Mouse (Mus musculus) limb, embryonic 13.5 days (tissue): ENCODE results near the gene Gpam. TPM values are rescaled to one million over a fixed set of nuclear protein-coding genes. Genes with fewer than 3 reads are reported as not detected.

ENCODE experiments used
- ATAC-seq: fragments of 200-750 bp; cut with Nextera tagmentation; 2 replicates; pipeline ENCODE4 v1.8.0; 2017; ENCODE audit warnings: low read depth, moderate number of reproducible peaks, moderate TSS enrichment; ENCODE audit not compliant: low FRiP score
- H3K27ac ChIP-seq: fragments of 300-500 bp; sonication (generic); 2 replicates; pipeline ENCODE4 v1.5.1; 2015; ENCODE audit warnings: inconsistent platforms, mild to moderate bottlenecking, moderate library complexity
- H3K27me3 ChIP-seq: fragments of 300-500 bp; sonication (generic); 2 replicates; pipeline ENCODE4 v1.6.1; 2015; ENCODE audit warnings: mild to moderate bottlenecking, inconsistent platforms
- H3K36me3 ChIP-seq: fragments of 300-500 bp; sonication (generic); 2 replicates; pipeline ENCODE4 v1.6.1; 2015; ENCODE audit warnings: inconsistent platforms, mild to moderate bottlenecking, moderate library complexity
- H3K4me1 ChIP-seq: fragments of 300-500 bp; sonication (generic); 2 replicates; pipeline ENCODE4 v1.6.1; 2015; ENCODE audit warnings: inconsistent platforms
- H3K4me2 ChIP-seq: fragments of 300-500 bp; sonication (generic); replicated peaks from 2 replicates; pipeline ENCODE4 v1.6.1; 2015; ENCODE audit warnings: inconsistent platforms, mild to moderate bottlenecking, moderate library complexity
- H3K4me3 ChIP-seq: fragments of 300-500 bp; sonication (generic); 2 replicates; pipeline ENCODE4 v1.5.1; 2015; ENCODE audit warnings: moderate library complexity, mild to moderate bottlenecking, inconsistent platforms
- H3K9ac ChIP-seq: fragments of 300-500 bp; sonication (generic); 2 replicates; pipeline ENCODE4 v1.6.1; 2015; ENCODE audit warnings: mild to moderate bottlenecking, inconsistent platforms
- H3K9me3 ChIP-seq: fragments of 300-500 bp; sonication (generic); 2 replicates; pipeline ENCODE4 v1.6.1; 2016; ENCODE audit warnings: inconsistent platforms
- WGBS: fragments of 180-500 bp; shearing (Covaris S2); methylation state at CpG from one replicate; pipeline ENCODE4 v1.1.7; 2015; 5-methylcytosine and 5-hydroxymethylcytosine counted together
- polyA plus RNA-seq: library from polyadenylated mRNA; unstranded; fragments of >200 nt; fragmentation: Nextera tagmentation; extraction: Ambion mirVana; gene quantifications from 2 replicates; pipeline ENCODE4 v1.2.1, GENCODE M21; 2015

The Gpam gene
- polyA plus RNA-seq, 1 experiment from 2014 or later: 15.4 TPM

DNA sequence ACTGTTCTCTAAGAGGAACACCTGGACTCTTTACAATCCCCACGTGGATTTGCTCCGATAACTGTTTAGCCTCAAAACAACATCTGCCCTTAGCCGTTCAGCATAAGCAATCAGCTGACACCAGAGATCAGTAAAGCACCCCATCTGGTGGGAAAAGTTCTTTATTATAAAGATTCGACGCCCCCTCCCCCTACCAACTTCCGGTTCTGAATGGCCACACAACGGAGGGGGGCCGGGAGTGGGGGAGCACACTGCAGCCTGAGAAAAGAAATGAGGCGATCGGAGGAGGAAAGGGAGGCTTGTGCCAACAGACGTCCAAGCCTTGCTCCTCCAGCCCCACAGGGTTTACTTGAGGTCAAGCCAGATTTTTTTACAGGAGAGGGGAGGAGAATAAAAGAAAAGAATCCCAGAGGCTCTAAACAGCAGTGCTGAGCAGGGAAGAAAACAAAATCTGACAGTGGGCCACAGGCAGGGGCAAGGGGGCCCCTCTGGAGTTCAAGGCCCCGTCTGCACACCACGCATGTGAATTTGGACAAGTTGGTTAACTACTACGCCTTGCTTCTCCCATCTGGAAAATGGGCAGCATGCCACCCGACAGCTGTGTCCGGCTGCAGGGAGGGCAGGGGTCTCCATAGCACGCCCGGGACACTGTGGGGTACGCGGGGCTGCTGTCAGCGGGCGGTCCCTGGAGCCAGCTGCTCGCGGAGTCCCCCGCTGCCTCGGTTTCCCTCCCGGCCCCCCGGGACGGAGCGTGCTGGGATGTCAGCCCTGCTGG is 28.4 kb downstream of the Gpam start:
- H3K9me3 ChIP-seq: no peaks in the 10 kb centered on the region
- H3K27me3 ChIP-seq: no peaks in the 10 kb centered on the region
- H3K27ac ChIP-seq: peak overlapping the region; percentile 70
- H3K9ac ChIP-seq: peak overlapping the region; percentile 90
- WGBS: under 1% methylated on average over 30 of the region's 30 CpGs
- H3K4me2 ChIP-seq: peak overlapping the region; percentile 94
- peaks cover 13% of the 10 kb centered on the region for H3K4me1 ChIP-seq
- peak overlapping the region; percentile 98 for H3K4me3 ChIP-seq
- peak; percentile 67 for ATAC-seq
- H3K36me3 ChIP-seq: peaks cover 12% of the 10 kb centered on the region

DNA sequence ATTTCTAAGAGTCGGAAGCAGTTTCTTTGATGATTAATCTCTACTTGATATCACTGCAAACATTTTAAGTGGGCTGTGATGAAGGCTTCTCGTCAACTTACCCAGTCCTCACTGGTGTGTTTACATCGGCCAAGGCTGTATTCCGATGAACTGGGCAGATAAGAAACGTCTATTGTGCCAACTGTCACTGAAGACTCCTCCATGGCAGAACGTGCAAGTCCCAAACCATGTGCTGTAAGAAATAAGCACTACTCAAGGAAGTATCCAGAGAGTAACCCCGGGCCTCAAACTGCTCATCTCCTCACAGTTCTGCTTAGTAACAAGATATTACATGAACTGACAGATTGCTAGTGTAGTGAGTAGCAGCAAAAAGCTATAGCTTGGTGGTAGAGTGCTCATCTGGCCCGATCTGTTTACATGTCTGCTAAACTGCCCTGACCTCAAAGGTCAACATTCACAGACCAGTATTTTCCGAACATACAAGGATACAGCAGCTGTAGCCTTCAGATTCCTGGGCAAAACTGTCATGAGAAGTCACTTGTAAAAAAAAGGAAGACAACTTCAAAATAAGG is 29.6 kb downstream of the Gpam start:
- Histone ChIP-seq H3K9me3 (no peaks in the 10 kb centered on the region), H3K4me2 (no peak overlapping the region), H3K27ac (no peak overlapping the region), H3K36me3 (peaks cover 20% of the 10 kb centered on the region), H3K27me3 (no peaks in the 10 kb centered on the region), H3K4me1 (peaks cover 13% of the 10 kb centered on the region), H3K9ac (no peak overlapping the region), H3K4me3 (no peak overlapping the region)
- ATAC-seq: no peak
- 64% methylated on average over 9 of the region's 9 CpGs for WGBS

DNA sequence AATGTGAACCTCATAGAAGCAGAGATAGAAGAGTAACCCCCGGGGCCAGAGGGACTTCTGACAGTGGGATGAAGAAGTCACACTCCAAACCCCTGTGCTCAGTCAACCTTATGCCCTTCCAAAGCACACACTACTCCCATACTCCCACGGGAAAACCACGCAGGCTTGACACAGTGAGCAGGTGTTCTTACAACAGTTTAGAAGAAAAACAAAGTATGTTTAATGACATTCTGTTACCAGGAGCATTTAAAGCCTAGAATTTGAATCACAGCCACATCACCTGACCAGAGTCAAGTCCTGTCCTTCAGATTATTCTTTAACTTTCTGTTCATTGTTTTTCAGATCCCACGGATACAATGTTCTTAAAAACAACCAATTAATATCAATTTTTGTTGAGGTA is 30.4 kb downstream of the Gpam start:
- H3K9ac ChIP-seq: no peak overlapping the region
- H3K9me3 ChIP-seq: no peaks in the 10 kb centered on the region
- H3K4me2 ChIP-seq: no peak overlapping the region
- H3K4me3 ChIP-seq: no peak overlapping the region
- 83% methylated on average over 4 of the region's 4 CpGs for WGBS
- no peak overlapping the region for H3K27ac ChIP-seq
- ATAC-seq: no peak
- peaks cover 24% of the 10 kb centered on the region for H3K36me3 ChIP-seq
- peaks cover 13% of the 10 kb centered on the region for H3K4me1 ChIP-seq
- no peaks in the 10 kb centered on the region for H3K27me3 ChIP-seq

DNA sequence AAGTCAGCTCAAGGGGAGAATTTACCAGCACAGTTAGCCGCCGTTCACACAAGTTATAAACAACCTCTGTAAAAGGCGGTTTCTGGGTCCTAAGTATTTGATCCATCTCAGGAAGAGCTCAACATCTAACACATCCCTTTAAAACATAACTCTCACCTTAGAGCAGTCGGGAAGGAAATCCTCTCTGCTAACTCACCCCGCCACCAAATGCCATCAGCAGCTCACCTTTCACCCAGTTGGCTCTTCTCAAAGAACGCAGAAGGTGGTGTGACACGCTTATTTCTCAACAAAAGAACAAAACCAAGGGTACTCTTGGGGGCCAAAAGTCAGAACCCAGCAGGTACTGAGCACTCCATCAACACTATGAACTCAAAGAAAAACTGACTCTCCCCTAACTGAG is 31.5 kb downstream of the Gpam start:
- Histone ChIP-seq H3K27me3 (no peaks in the 10 kb centered on the region), H3K9me3 (no peaks in the 10 kb centered on the region), H3K4me2 (no peak overlapping the region), H3K36me3 (peaks cover 33% of the 10 kb centered on the region), H3K4me1 (peaks cover 13% of the 10 kb centered on the region), H3K27ac (no peak overlapping the region), H3K9ac (no peak overlapping the region), H3K4me3 (no peak overlapping the region)
- ATAC-seq: no peak
- 85% methylated on average over 7 of the region's 7 CpGs for WGBS

DNA sequence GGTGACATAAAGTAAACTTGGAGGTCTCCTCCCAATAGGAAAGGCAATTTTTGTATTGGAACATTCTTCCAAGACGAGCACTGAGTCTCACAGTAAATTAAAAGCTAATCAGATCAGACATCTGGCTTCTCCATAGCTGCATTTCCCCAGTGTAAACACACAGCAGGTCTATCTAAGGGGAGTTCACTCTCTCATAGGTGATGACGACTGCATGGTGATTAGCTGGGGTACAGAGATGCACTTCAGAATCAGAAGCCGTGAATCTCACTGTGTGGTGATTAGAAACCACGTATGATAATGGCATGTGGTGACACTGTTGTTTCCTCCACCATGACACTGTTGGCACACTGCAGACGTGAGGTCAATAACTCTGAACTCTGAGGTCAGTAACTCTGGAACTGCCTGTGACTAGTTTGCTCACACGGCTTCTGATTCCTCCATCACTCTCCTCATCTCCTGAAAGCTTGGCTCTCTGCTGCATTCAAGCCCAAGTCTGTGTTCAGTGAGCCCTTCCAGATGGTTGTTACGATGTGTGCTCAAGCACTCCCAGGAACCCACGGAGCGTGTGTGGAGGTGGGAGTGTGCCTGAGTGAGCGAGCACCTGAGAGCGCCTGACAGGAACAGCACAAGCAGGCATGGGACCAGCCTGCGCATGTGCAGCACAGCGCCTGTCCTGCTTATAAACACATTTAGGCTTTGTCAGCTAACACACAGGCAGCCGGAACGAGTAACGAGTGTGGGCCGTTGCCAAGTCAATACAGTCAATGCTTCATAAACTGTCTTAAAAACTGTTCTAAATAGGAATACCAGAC is 35.2 kb downstream of the Gpam start:
- ATAC-seq: no peak
- Histone ChIP-seq H3K9ac (no peak overlapping the region), H3K27me3 (no peaks in the 10 kb centered on the region), H3K36me3 (peaks cover 70% of the 10 kb centered on the region), H3K27ac (no peak overlapping the region), H3K4me2 (no peak overlapping the region), H3K4me3 (no peak overlapping the region), H3K9me3 (no peaks in the 10 kb centered on the region), H3K4me1 (no peaks in the 10 kb centered on the region)
- WGBS: 82% methylated on average over 17 of the region's 17 CpGs

DNA sequence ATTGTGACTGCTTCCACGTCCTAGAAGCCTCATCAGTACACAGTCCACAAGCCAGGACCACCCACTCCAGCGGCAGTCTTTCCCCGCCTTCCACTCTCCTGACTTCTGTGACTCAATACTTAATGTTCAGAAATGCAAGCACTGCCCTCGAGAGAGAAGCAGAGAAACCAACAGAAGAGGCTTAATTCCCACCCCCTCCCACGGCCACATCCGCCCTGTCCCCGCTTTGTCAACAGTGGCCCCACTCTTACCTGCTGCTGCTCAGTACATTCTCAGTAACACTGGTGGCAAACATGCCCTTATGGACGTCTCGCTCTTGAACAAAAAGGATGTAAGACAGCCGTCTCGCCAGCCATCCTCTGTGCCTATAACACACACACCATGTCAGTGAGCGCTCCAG is 36.2 kb downstream of the Gpam start:
- WGBS: 91% methylated on average over 12 of the region's 12 CpGs
- no peak for ATAC-seq
- Histone ChIP-seq H3K9ac (no peak overlapping the region), H3K9me3 (no peaks in the 10 kb centered on the region), H3K27me3 (no peaks in the 10 kb centered on the region), H3K36me3 (peaks cover 77% of the 10 kb centered on the region), H3K4me2 (no peak overlapping the region), H3K27ac (no peak overlapping the region), H3K4me1 (no peaks in the 10 kb centered on the region), H3K4me3 (no peak overlapping the region)

DNA sequence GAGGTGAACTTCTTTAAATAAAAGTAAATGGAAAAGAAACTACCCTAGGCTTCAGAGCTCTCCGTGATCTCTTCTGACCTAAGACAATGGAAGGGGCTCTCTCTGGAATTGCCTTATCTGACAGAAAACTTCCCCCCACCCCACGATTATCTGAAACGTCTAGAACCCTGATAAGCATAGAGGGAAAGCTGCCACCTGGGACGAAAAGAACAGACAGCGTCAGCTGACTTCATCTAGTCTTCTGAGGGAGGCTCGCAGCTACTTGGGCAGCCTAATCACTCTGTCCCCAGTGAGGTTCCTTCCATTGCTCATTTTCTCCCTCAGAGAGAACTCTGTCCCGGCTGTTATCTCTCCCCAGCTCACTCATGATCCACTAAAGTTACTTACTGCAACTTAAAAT is 36.9 kb downstream of the Gpam start:
- Histone ChIP-seq H3K36me3 (peaks cover 77% of the 10 kb centered on the region), H3K9ac (no peak overlapping the region), H3K4me2 (no peak overlapping the region), H3K4me3 (no peak overlapping the region), H3K9me3 (no peaks in the 10 kb centered on the region), H3K27me3 (no peaks in the 10 kb centered on the region), H3K27ac (no peak overlapping the region), H3K4me1 (no peaks in the 10 kb centered on the region)
- no peak for ATAC-seq
- WGBS: 85% methylated on average over 7 of the region's 7 CpGs

DNA sequence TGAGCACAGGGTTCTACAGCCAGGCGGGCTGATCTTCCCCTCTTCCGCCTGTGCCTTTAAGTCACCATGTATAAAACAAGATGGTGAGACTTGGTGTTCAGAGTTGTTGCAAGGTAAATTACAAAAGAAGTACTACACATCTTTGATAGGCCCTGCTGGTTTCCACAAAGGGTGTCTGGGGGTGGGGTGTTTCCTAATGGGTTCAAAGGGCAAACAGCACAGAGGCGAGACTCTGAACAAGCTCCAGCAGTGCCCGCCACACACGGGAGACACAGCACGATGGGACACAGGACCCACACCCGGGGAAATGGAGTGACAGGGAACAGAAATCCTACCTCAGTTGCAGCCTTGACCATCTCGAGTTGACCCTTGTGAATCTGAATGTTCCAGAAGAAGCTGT is 39.3 kb downstream of the Gpam start:
- 88% methylated on average over 8 of the region's 8 CpGs for WGBS
- peaks cover 89% of the 10 kb centered on the region for H3K36me3 ChIP-seq
- H3K9me3 ChIP-seq: no peaks in the 10 kb centered on the region
- no peak for ATAC-seq
- H3K4me1 ChIP-seq: no peaks in the 10 kb centered on the region
- no peak overlapping the region for H3K4me2 ChIP-seq
- H3K27me3 ChIP-seq: no peaks in the 10 kb centered on the region
- no peak overlapping the region for H3K27ac ChIP-seq
- H3K9ac ChIP-seq: no peak overlapping the region
- no peak overlapping the region for H3K4me3 ChIP-seq

DNA sequence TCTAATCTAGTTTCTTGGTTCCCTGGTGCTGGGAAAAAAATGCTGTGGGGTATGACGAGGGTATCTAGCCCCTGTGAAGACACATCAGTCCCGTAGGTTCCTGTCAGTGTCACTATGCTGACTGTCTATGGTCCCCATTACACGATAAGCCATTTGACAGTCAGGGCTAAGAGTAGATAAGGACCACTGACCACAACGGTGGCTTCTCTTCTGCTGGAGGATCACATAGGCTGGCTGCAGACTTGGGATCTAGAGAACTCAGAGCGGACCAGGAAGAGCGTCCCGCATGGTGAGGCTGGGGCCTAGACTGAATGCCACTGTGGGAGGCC is 41.2 kb downstream of the Gpam start:
- Histone ChIP-seq H3K27me3 (no peaks in the 10 kb centered on the region), H3K36me3 (peaks cover 97% of the 10 kb centered on the region), H3K9me3 (no peaks in the 10 kb centered on the region), H3K27ac (no peak overlapping the region), H3K9ac (no peak overlapping the region), H3K4me1 (no peaks in the 10 kb centered on the region), H3K4me3 (no peak overlapping the region), H3K4me2 (no peak overlapping the region)
- ATAC-seq: no peak
- 91% methylated on average over 7 of the region's 7 CpGs for WGBS

DNA sequence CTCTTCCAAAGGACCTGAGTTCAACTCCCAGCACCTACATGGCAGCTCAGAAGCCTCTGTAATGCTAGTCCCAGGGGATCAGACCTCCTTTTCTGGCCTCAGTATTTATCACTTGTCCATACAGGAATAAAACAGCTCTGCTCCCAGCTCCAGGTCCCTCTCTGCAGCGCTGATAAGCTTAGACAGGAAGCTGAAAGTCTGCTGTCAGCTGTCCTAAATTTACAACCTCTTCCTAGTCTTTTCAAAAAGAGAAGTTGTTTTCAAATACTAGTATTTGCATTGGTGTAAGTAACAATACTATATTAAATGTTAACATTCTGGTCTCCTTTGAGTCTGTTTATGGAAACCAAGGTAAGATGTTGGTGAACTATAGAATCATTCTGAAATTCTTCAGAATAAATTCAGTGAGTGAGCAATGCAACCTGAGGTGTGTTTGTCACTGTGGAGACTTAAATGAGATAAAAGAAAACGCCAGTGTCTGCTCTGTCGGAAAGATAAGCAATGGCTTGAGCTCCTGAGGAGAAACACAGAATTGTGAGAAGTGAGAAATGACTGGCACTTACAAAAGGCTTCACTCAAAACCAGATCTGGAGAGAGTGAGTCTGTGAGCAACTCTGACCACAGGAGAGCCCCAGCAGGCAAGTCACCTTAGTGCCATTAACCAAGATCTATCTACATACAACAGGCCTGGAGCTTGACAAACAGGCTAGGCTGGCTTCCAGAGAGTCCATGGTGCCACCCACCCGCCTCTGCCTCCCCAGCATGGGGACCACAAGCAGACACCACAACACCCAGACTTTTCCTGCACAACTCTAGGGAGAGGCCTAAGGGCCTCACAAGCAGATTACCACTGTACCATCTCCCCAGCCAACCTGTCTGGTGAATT is 41.8 kb downstream of the Gpam start:
- Histone ChIP-seq H3K4me2 (no peak overlapping the region), H3K4me3 (no peak overlapping the region), H3K4me1 (no peaks in the 10 kb centered on the region), H3K27me3 (no peaks in the 10 kb centered on the region), H3K27ac (no peak overlapping the region), H3K9me3 (no peaks in the 10 kb centered on the region), H3K9ac (no peak overlapping the region), H3K36me3 (peaks cover 94% of the 10 kb centered on the region)
- ATAC-seq: no peak
- WGBS: 87% methylated on average over 4 of the region's 4 CpGs

DNA sequence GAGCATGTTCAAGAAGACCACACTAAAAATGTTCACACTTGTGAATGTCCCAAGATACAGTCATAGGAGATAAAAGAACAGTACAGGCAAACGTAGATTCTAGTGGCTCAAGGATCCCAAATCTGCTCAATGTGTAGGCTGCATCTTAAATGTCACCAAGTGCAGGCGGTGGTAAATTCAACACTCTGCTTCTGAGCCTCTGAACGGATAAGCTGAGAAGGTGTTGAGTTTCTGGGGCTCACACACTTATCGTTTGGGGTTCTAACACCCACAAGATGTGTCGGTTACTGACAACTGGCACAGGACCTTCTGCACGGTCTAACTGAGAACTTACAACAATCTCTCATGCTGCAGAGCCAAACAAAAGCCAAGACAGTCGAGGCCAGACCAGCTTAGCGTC is 50.2 kb downstream of the Gpam start:
- Histone ChIP-seq H3K4me1 (no peaks in the 10 kb centered on the region), H3K27me3 (no peaks in the 10 kb centered on the region), H3K4me3 (no peak overlapping the region), H3K9me3 (no peaks in the 10 kb centered on the region), H3K9ac (no peak overlapping the region), H3K27ac (no peak overlapping the region), H3K4me2 (no peak overlapping the region), H3K36me3 (peaks cover 94% of the 10 kb centered on the region)
- 84% methylated on average over 8 of the region's 8 CpGs for WGBS
- no peak for ATAC-seq

DNA sequence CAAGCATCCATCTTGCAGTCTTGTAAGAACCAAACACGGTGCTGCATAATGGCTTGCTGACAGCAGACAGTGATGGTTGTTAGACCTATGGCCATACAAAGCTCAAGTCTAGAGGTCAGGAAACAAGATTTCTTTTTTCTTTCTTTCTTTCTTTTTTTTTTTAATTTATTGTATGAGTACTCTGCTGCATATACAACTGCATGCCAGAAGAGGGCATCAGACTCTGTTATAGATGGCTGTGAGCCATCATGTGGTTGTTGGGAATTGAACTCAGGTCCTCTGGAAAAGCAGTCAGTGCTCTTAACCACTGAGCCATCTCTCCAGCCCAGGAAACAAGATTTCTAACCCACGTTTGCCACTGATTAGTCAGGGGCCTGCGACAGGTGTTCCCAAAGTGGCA is 54.0 kb downstream of the Gpam start:
- 87% methylated on average over 3 of the region's 3 CpGs for WGBS
- no peaks in the 10 kb centered on the region for H3K9me3 ChIP-seq
- H3K27ac ChIP-seq: no peak overlapping the region

More for the DNA sequence above, 54.0 kb downstream of the Gpam start:
- ATAC-seq: no peak
- no peaks in the 10 kb centered on the region for H3K27me3 ChIP-seq
- H3K9ac ChIP-seq: no peak overlapping the region
- H3K36me3 ChIP-seq: peaks cover 95% of the 10 kb centered on the region
- H3K4me3 ChIP-seq: no peak overlapping the region
- no peaks in the 10 kb centered on the region for H3K4me1 ChIP-seq
- H3K4me2 ChIP-seq: no peak overlapping the region
